Mouse (Mus musculus): ENCODE measurements around the gene Cttn. TPM values are rescaled to one million over a fixed set of nuclear protein-coding genes. Genes with fewer than 3 reads are reported as not detected.

Cttn gene
- polyA plus RNA-seq, 2 experiments = 174 to 188 TPM

DNA sequence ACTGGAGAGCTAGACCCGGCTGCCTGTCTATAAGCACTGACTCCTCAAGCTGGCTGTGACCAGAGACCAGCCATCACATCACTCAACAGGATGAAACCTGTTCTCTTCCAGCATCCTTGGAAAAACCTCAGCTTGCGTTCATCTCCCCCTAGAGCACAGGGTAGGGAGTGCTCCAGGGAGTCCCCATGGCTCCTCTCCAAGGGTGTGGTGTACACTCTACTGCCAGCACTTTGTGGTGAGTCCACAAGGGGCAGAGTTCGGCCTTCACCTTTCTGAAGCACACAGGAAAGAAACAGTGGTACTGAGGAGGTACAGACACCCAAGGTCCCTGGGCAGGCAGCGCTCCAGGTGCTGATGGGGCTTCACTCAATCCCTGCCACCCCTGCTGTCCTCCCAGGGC is 55.0 kb downstream of the Cttn start:
- H3K27me3 ChIP-seq (ENCODE audit: control insufficient read depth, insufficient read depth, low read length) = no peaks in the 10 kb centered on the region
- peaks cover 30% of the 10 kb centered on the region for H3K4me1 ChIP-seq (ENCODE audit: control insufficient read depth, insufficient read depth, low read length)
- H3K9me3 ChIP-seq (ENCODE audit: control insufficient read depth, low read length) = no peaks in the 10 kb centered on the region
- no peak overlapping the region for H3K4me3 ChIP-seq (replicated peaks; ENCODE audit: low read length)
- no peak overlapping the region for H3K27ac ChIP-seq (replicated peaks; ENCODE audit: low read depth, low read length)
- TF ChIP-seq POLR2A (IDR thresholded peaks at IDR 0.05; ENCODE audit: borderline replicate concordance, extremely low read depth, insufficient read depth, insufficient read length) = no peak
- no peaks in the 10 kb centered on the region for H3K36me3 ChIP-seq (ENCODE audit: control insufficient read depth, insufficient read depth, low read length)
- H3K4me2 ChIP-seq (replicated peaks; ENCODE audit: low read depth, low read length, severe bottlenecking) = no peak overlapping the region
- DNase-seq (ENCODE audit: low spot score) = no peak
- no peak overlapping the region for H3K9ac ChIP-seq (ENCODE audit: low read depth, low read length, severe bottlenecking)
- 72% methylated on average over 4 of the region's 4 CpGs for WGBS
- no peak for ATAC-seq (ENCODE audit: low FRiP score, low read depth)

DNA sequence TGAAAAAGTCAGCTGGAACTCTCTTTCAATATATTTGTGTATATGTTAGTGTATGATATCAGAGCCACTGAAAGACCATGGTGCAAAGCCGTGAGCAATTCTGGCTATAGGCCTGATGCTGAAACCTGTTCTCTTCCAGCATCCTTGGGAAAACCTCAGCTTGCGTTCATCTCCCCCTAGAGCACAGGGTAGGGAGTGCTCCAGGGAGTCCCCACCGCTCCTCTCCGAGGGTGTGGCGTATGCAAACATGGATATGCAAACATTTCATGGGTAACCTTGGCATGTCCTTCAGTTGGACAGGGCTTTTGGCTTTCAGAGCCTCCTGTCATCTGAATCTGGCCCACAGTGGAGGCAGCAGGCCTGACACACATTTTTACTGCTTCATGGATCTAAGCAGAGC is 56.2 kb downstream of the Cttn start:
- DNase-seq (ENCODE audit: low spot score) (no peak), ATAC-seq (ENCODE audit: low FRiP score, low read depth) (no peak)
- no peak overlapping the region for H3K9ac ChIP-seq (ENCODE audit: low read depth, low read length, severe bottlenecking)
- no peaks in the 10 kb centered on the region for H3K9me3 ChIP-seq (ENCODE audit: control insufficient read depth, low read length)
- H3K27me3 ChIP-seq (ENCODE audit: control insufficient read depth, insufficient read depth, low read length) = no peaks in the 10 kb centered on the region
- TF ChIP-seq POLR2A (IDR thresholded peaks at IDR 0.05; ENCODE audit: borderline replicate concordance, extremely low read depth, insufficient read depth, insufficient read length) = no peak
- H3K4me3 ChIP-seq (replicated peaks; ENCODE audit: low read length) = no peak overlapping the region
- H3K36me3 ChIP-seq (ENCODE audit: control insufficient read depth, insufficient read depth, low read length) = no peaks in the 10 kb centered on the region
- peaks cover 23% of the 10 kb centered on the region for H3K4me1 ChIP-seq (ENCODE audit: control insufficient read depth, insufficient read depth, low read length)
- H3K4me2 ChIP-seq (replicated peaks; ENCODE audit: low read depth, low read length, severe bottlenecking) = no peak overlapping the region
- no peak overlapping the region for H3K27ac ChIP-seq (replicated peaks; ENCODE audit: low read depth, low read length)
- WGBS = 80% methylated on average over 5 of the region's 5 CpGs

DNA sequence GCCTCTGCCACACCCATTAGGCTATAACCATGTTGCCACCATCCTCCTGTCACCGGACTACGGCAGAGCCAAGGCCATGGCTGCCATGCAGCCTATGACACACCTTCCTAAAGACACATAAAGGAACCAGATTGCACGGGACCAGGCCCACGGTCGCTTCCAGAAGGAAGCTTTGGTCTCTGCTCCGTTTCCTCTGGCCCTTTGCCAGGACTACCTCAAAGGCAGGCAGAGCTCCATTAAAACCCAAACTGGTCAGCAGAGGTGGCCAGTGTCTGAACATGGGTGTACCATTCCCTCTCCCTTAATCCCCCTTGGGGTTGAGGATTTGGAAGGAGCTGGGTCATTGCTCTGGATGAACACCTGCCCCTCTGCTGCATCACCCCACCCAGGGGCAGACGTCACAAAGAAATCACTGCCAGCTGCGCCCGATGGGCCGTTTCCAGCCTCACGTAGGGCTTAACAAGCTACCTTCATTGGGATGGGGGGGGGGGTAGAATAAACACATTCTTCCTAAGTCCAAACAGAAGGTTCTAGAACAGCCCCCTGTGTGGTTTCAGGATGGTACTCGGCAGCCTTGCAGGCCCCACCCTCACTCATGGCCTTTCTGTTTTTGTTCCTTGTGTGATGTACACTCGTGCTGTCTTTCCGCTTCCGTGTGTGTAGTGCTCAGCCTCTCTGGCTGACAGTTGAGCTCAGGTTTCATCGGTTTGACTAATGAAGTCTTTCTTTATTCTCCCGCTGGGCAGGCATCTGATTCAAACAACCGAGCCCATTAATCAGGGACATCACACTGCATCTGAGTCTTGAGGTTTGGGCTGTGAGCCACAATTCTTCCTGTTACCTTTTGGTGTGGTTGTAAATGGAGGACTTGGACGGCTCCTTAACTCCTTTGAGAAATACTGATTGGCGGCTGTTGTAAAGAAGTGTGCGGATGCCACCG is 58.6 kb downstream of the Cttn start:
- Histone ChIP-seq H3K4me2 (replicated peaks; ENCODE audit: low read depth, low read length, severe bottlenecking) (no peak overlapping the region), H3K9me3 (ENCODE audit: control insufficient read depth, low read length) (no peaks in the 10 kb centered on the region), H3K4me3 (replicated peaks; ENCODE audit: low read length) (no peak overlapping the region), H3K4me1 (ENCODE audit: control insufficient read depth, insufficient read depth, low read length) (peaks cover 15% of the 10 kb centered on the region), H3K27me3 (ENCODE audit: control insufficient read depth, insufficient read depth, low read length) (no peaks in the 10 kb centered on the region), H3K27ac (replicated peaks; ENCODE audit: low read depth, low read length) (no peak overlapping the region), H3K9ac (ENCODE audit: low read depth, low read length, severe bottlenecking) (no peak overlapping the region), H3K36me3 (ENCODE audit: control insufficient read depth, insufficient read depth, low read length) (no peaks in the 10 kb centered on the region)
- no peak for TF ChIP-seq POLR2A (IDR thresholded peaks at IDR 0.05; ENCODE audit: borderline replicate concordance, extremely low read depth, insufficient read depth, insufficient read length)
- ATAC-seq (ENCODE audit: low FRiP score, low read depth) (no peak), DNase-seq (ENCODE audit: low spot score) (no peak)
- 28% methylated on average over 22 of the region's 22 CpGs for WGBS

DNA sequence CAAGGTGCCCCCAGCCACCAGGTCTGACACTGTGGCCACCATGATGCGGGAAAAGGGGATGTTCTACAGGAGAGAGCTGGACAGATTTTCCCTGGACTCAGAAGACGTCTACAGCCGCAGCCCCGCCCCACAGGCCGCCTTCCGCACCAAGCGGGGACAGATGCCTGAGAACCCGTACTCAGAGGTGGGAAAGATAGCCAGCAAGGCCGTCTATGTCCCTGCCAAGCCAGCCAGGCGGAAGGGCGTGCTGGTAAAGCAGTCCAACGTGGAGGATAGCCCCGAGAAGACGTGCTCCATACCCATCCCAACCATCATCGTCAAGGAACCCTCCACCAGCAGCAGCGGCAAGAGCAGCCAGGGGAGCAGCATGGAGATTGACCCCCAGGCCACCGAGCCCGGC is 61.1 kb downstream of the Cttn start:
- 79% methylated on average over 18 of the region's 18 CpGs for WGBS
- TF ChIP-seq POLR2A (IDR thresholded peaks at IDR 0.05; ENCODE audit: borderline replicate concordance, extremely low read depth, insufficient read depth, insufficient read length) = no peak
- Histone ChIP-seq H3K36me3 (ENCODE audit: control insufficient read depth, insufficient read depth, low read length) (no peaks in the 10 kb centered on the region), H3K9me3 (ENCODE audit: control insufficient read depth, low read length) (no peaks in the 10 kb centered on the region), H3K4me1 (ENCODE audit: control insufficient read depth, insufficient read depth, low read length) (peaks cover 15% of the 10 kb centered on the region), H3K27ac (replicated peaks; ENCODE audit: low read depth, low read length) (no peak overlapping the region), H3K9ac (ENCODE audit: low read depth, low read length, severe bottlenecking) (no peak overlapping the region), H3K27me3 (ENCODE audit: control insufficient read depth, insufficient read depth, low read length) (no peaks in the 10 kb centered on the region), H3K4me3 (replicated peaks; ENCODE audit: low read length) (no peak overlapping the region), H3K4me2 (replicated peaks; ENCODE audit: low read depth, low read length, severe bottlenecking) (no peak overlapping the region)
- DNase-seq (ENCODE audit: low spot score) (no peak), ATAC-seq (ENCODE audit: low FRiP score, low read depth) (no peak)

DNA sequence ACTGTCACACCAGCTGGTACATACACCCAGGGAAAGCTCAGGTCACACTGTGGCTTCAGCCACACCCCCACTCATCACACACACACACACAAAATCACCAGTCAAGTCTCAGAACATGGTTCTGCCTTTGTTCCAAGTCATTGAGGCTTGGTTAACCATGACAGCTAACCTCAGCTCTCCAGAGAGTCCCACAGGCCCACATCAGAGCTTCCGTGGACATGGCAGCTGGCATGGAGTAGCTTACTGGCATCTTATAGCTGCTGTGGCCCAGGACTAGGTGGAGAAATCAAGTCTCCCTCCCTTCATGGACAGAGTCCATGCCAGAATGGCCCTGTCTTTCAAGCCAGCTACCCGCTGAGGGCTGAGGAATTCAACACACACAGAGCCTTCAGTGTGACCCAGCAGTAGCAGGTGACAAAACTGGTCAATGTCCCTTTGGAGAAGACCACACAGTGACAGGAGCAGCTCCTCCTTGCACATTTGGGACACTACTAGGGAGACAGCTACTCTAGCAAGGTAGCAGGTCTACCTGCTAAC is 62.3 kb downstream of the Cttn start:
- TF ChIP-seq POLR2A (IDR thresholded peaks at IDR 0.05; ENCODE audit: borderline replicate concordance, extremely low read depth, insufficient read depth, insufficient read length) = no peak
- H3K27ac ChIP-seq (replicated peaks; ENCODE audit: low read depth, low read length) = no peak overlapping the region
- WGBS = 77% methylated on average over 2 of the region's 2 CpGs
- no peak overlapping the region for H3K4me2 ChIP-seq (replicated peaks; ENCODE audit: low read depth, low read length, severe bottlenecking)
- ATAC-seq (ENCODE audit: low FRiP score, low read depth) = no peak
- no peaks in the 10 kb centered on the region for H3K27me3 ChIP-seq (ENCODE audit: control insufficient read depth, insufficient read depth, low read length)
- no peak overlapping the region for H3K4me3 ChIP-seq (replicated peaks; ENCODE audit: low read length)
- H3K9me3 ChIP-seq (ENCODE audit: control insufficient read depth, low read length) = no peaks in the 10 kb centered on the region
- no peak overlapping the region for H3K9ac ChIP-seq (ENCODE audit: low read depth, low read length, severe bottlenecking)
- H3K36me3 ChIP-seq (ENCODE audit: control insufficient read depth, insufficient read depth, low read length) = no peaks in the 10 kb centered on the region
- no peak for DNase-seq (ENCODE audit: low spot score)
- peaks cover 15% of the 10 kb centered on the region for H3K4me1 ChIP-seq (ENCODE audit: control insufficient read depth, insufficient read depth, low read length)

All from limb, embryonic 14.5 days (tissue).